Mouse (Mus musculus) urinary bladder, postnatal 25 days (tissue): ENCODE measurements around the gene Stn1.

Experiments
- DNase-seq: peaks from one replicate; pipeline ENCODE4 v3.0.0; 2022; ENCODE audit warnings: low spot score

Stn1 gene

DNA sequence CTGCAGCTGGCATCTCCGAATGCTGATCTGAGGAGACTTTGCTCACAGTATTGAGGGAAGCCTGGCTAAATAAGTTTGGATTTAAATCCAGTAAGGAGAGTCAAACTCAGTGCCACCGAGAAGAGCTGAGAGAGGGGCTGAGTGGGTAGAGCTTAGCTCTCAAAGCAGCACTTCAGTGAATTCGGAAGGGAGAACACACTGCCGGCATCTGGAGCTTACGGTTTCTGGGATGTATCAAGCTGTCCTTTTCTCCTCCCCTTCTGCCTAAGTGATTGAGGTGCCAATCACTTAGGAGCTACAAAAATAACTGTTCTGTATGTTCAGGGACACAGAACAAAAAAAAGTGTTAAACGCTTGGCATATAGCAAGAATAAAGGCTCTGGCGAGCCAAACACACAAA is 5.1 kb upstream of the Stn1 start:
- DNase-seq: no peak

- no peak for DNase-seq
Measured at GRCm38 (mm10) chr19:47538801-47539200, 1.5 kb upstream of the Stn1 start.

GRCm38 (mm10) chr19:47537879-47538278 is 572 bp upstream of the Stn1 start:
- DNase-seq: no peak

GRCm38 (mm10) chr19:47536521-47537299 is 597 bp downstream of the Stn1 start:
- DNase-seq: peak; percentile 98

DNA sequence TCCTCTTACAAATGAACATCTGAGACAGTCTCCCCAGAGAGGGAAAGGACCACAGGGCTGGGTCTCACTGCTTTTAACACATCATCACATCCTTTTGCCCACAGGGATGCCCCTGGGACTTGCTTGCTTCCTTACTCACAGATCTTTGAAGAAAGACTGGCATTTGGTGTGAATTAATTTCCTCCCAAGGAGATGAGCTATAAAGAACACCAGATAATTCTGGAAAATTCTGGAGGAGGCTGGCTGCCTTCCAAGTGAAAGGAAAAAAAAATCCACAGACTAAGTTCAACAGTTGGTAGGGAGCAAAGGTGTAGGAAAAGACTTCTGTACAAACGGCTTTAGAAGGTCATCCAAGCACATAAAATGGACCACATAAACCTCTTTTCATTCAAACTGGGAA is 3.2 kb downstream of the Stn1 start:
- DNase-seq: no peak

- no peak for DNase-seq
Measured at GRCm38 (mm10) chr19:47532449-47532848, 4.9 kb downstream of the Stn1 start.

GRCm38 (mm10) chr19:47531309-47531708 is 6.0 kb downstream of the Stn1 start:
- no peak for DNase-seq

GRCm38 (mm10) chr19:47526239-47526986 is 10.9 kb downstream of the Stn1 start:
- DNase-seq: no peak

DNA sequence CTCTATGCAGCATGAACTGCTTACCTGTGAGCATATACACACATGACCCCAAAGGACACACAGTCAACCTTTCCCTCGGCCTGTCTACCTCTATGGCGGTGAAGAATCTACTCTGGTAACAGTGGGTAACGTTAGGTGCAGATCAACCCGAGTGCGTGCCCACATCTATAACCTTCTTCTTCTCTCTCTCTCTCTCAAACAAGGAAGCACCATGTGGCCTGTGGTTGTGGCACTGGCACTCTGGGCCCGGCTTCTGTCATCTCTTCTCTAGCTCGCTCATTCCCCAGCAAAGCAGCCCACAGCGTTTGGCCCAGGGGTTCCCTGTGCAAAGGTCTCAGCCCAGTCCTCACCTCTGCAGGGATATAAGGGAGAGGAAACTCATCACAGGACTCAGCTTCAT is 12.4 kb downstream of the Stn1 start:
- DNase-seq: no peak

GRCm38 (mm10) chr19:47521403-47521802 is 15.9 kb downstream of the Stn1 start:
- DNase-seq: no peak

DNA sequence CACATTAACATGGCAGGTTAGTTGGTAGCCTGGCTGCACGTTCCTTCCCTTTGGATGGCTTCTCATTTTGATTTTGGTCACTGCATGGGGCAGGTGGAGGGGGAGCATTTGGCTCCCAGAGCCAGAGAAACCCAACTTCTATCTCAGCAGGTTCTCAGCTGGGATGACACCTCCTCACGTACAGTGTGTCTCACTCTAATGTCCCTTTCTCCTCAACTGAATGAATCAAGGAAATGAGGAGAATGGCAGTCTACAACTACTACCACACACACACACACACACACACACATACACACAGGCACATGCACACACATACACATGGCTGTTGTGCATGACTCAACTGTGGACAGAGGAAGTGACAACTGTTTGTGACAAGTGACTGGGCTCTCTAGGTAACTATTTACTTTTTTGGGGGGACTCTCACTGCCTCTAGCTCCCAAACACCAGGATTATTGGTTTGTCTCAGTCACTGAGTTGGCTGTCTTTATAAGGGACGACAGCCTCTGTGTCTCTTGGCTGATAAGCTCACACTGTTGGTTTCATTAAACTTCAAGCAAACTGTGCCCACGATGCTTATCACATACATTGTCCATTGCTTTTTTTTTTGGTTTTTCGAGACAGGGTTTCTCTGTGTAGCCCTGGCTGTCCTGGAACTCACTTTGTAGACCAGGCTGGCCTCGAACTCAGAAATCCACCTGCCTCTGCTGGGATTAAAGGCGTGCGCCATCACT is 18.0 kb downstream of the Stn1 start:
- DNase-seq: no peak

DNA sequence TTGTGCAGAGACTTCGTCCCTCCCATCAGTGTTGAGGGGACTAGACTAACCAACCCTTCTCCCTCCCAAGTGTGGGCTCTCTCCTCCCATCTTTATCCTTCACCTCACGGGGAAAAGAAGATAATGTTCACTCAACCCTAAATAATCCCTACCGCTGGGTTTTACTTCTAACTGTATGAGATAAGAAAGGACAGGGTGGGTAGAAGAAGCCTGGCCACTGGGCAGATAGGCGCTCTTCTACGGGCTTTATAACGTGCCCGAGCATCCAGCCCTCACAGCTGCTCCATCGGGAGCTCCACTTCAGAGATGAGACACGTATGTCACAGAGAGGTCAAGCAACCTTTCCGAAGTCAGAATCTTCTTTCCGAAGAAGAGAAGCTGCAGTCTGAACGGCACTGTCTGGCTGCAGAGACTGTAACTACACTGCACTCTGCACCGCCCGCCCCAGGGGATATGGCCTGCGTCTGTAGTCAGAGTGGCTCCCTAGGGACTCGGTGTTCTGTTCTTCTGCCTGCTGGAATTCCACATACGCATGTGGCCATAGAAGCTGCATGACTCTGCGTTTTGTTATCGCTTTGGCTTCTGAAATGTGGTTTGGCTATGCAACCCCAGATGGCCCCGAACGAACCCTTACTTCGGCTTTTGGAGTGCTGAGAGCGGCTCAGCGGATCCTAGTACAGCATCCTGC is 18.7 kb downstream of the Stn1 start:
- DNase-seq: no peak

DNA sequence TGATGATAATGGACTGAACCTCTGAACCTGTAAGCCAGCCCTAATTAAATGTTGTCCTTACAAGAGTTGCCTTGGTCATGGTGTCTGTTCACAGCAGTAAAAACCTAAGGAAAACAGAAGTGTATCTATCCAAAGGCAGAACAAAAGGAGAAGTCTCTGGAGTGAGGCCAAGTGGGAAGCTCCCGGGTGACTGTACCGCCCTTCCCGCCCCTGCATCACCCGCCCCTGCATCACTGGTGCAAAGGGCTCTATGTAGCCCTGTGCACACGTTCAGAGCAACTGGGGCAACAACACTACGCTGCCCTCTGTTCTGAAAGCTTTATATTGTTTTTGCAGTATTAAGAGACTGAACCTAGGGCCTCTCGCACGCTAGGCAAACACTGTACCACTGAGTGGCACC is 19.7 kb downstream of the Stn1 start:
- DNase-seq: no peak

DNA sequence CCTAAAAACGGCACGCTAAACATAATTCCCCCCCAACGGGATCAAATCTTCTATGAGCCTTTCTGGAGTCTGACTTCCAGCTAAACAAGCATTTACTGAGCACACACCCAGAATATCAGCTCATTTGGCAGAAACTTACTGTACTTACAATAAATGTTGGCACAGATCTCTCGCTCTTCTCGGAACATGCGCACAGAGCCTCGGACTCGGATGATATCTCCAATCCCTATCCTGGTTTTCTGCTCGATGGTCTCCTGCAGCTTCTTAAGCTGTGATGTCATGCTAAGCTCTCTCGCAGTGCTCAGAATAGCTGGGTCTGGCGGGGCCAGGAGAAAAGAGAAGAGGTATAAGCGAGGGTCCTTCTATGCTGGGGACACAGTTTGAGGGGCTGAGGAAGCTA is 20.4 kb downstream of the Stn1 start:
- DNase-seq: no peak

DNA sequence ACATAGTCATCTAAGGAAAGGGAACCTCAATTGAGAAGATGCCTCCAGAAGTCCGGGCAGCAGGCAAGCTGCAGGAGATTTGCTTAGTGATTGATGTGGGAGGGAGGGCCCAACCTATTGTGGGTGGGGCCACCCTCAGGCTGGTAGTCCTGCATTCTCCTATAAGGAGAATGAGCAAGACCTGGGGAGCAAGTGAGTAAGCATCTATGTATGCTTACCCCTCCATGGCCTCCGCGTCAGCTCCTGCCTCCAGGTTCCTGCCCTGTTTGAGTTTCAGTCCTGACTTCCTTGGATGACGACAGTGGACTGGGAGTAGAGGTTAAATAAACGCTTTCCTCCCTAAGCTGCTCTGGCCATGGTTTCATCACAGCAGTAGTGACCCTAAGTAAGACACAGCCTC is 22.2 kb downstream of the Stn1 start:
- DNase-seq: no peak

DNA sequence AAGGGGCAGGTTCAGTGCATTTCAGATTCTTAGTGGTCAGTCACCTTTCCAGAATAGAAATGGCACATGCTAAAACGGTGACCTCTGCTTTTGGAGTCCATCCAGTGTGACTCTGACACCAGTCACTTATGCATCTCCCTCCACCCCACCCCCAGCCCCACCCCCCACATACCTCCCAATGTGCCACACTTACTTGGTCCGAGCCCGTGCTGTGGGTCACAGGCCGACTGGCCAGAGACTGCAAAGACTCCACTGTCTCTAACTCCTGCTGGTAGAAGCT is 23.7 kb downstream of the Stn1 start:
- DNase-seq: no peak

DNA sequence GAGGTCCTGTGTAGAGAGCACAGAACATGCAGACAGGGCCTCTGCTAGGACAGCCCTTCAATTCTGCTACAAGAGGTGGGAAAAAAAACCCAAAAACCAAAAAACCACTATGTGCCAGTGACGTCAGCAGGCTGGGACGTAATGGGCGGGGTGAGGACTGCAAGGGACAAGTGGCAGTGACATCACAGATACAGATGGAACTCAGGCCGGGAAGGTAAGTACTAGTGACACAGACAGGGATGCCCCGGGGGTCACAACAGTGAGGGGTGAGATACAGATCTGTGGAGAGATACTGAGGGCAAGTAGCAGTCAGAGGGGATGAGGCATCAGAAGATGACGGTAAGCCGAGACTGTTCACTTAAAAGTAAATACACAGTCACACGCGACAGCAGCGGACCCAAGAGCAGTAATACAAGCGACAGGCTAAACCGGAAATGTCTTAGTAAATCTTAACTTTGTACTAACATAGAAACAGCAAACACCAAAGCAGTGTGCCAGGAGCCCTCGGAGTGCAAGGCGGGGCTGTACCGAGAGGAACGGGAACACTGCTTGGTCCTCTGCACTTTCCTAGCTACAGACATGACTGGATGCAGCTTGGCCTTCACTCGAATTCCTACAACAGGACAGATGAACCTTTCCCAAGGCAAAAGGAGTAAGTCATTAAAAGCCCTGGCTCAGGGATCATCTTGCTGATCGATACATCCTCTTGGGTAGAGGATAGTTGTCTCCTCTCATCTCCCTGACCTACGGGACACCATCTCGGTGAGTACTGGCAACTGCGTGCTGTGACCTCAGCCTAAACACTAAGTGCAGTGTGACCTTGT is 24.3 kb downstream of the Stn1 start:
- no peak for DNase-seq

DNA sequence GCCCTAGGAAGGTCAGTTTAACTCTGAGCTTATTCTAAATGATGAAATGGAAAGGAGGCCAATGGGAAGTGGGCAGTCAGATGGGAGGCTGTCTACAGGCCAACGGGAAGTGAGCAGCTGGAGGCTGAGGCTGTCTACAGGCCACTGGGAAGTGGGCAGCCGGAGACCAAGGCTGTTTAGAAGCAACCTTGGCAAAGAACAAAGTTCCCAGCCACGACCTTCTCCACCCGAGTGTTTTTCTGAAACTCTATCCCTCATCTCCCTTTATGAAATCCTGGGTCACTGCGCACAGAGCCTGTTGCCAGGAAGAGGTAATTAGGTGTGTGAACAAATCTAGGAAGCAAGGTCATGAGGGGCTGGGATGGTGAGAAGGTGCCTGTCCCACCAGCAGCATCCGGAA is 25.3 kb downstream of the Stn1 start:
- DNase-seq: no peak

- DNase-seq: no peak
Measured at GRCm38 (mm10) chr19:47511294-47511675, 26.0 kb downstream of the Stn1 start.

DNA sequence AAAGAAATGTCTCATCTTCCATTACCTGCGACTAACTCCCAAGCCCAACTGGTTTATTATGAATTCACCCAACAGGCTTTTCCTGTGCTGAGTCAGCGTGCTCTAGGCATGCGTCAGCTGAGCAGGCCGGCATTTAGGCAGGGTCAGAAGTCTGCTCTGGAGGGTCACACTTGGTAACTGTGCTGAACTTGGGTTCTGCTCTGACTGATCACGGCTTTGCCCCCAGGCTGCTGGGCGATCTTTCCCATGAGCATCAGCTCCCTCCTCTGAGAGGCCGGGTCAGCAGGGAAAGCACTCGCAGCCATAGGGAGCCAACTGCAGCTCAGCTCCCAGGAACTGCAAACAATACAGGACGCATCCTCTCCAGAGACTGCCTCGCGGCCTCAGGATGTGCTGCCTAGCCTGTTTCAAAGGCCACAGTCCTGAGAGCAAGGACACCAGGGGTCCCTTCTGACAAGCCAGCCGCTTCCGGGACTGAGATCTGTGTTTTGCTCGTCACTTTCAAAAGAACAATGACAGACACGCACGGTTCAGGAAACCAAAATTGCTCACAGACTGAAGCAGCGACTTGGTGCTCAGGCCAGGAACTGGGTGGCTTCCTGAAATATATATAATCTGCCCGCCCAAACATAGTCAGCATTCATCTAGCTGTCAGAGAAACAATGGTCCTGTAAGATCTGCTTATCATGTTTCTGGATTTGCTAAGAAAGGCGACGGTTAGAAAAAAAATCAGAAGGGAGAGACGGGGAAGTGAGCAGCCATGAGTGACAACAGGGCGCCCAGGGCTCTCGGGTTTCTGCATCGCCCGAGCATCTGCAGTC is 26.6 kb downstream of the Stn1 start:
- no peak for DNase-seq

DNA sequence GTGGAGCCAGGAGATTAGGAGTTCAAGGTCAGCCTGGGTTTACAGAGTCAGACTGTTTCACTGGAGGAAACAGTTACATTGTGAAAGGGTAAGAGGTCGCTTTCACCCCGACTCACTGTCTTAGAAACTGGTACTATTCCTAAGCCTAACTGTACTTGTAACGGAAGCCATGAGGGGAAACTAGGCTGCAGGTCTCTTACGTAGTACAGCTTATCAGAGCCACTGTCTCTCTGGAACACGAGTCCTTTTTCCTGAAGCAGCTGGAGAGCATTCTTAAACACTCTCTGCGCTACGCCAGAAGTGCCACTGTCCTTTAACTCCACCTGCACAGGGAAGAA is 27.2 kb downstream of the Stn1 start:
- DNase-seq: no peak
